Mouse (Mus musculus): ENCODE results near the gene Krt34. TPM values are rescaled to one million over a fixed set of nuclear protein-coding genes. Genes with fewer than 3 reads are reported as not detected.
A peak's percentile ranks its signal among the peaks of the same experiment; 100 is the strongest.

Gene Krt34
- total RNA-seq (2021): not detected
- long read RNA-seq, experiment 1: 0 reads
- long read RNA-seq, experiment 2: 0 reads

DNA sequence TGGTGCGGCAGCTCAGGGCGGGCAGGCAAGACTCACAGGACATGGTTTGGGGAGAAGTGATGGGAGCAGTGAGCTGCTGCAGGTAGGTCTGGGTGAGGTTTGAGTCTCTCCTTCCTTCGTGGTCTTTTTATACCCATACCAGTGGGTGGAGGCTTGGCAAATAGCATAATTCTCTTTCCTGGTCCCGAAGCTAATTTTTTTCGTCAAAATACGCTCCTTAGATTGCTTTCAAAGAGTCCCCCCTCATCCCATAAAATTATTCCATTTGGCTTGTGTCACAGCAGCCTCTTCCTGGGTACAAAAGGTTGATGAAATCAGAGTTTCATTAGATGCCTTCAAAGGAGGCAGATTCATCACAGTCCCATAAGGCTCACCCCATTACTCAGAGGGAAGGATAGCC lies at the start of gene Krt34:
TSS of gene Krt34 (minus strand) at position 101 of the 400 bp plus-strand sequence.
- intact Hi-C loops (cut with DNase I): no loop called here
- DNase-seq (ENCODE audit: low spot score in 2 of 2): no peak

DNA sequence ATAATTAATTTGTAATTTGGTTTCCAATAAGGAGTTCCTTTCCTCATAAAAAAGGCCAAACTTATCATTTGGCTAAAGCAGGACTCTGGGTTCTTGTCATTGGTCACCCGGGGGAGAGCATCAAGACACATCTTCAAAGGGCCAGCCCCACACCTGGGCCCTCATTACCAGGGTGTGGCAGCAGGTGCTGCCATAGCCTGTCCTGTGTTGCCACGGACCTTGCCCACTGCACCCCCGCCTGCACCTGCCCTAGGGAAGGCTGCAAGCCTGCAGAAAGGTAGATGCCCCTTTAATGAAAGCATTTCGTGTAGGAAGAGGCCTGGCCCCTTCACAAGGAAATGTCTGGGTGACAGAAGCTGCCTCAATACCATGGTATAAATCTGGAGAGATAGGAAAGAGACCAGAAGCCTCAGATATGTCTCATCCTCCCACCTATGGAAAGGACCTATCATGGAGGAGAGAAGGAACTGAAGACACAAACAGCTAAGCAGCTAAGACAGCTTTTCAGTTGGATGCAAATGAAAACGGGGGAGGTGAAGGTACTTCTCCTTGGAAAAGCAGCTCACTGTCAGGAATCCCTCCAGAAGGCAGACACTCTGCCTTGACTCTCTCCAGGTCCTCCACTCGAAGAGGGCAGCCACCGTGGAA lies 47.1 kb upstream of the Krt34 start:
- intact Hi-C loops (cut with DNase I): no loop called here
- DNase-seq (ENCODE audit: low spot score in 2 of 2): peak in 1 of 2 experiments; percentile 22

DNA sequence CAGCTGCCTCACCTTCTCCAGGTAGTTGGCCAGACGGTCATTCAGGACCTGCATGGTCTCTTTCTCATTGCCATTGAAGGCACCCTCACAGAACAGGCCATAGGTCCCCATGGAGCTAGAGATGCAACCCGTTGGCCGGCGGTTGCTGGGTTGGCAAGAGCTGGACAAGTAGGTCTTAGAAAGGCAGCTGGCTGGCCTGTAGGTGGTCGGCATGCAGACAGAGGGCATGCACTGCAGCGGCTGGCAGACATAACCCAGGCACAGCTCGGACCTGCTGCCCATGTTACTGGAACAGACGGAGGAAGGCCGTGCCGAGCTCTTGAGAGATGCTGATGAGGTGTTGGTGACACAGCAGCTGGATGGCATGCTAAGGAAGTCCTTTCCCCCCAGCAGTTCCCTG lies 46.5 kb upstream of the Krt34 start, which contains the start of gene Krt32:
TSS of gene Krt32 (minus strand) at position 366 of the 400 bp plus-strand sequence.
- no peak for DNase-seq (ENCODE audit: low spot score in 2 of 2)
- intact Hi-C loops (cut with DNase I): no loop called here

DNA sequence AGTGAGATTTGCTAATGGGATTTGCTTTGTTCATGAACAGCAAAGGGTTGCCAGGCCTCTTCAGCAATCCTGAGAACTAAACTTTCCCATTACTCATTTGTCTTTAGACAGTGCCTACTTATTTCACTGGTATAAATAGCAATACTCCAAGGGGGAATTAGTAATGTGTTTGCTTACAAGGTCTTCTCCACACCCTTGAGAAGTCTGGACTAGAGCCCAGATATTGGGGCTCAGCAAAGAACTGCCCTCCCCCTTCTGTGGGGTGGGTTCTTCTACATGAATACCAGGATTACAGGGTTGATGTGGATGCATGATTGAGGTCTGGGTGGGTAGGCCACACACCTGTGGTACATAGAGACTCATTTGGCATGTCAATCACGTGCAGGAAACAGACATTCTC lies 32.5 kb upstream of the Krt34 start:
- intact Hi-C loops (cut with DNase I): no loop called here
- no peak for DNase-seq (ENCODE audit: low spot score in 2 of 2)

DNA sequence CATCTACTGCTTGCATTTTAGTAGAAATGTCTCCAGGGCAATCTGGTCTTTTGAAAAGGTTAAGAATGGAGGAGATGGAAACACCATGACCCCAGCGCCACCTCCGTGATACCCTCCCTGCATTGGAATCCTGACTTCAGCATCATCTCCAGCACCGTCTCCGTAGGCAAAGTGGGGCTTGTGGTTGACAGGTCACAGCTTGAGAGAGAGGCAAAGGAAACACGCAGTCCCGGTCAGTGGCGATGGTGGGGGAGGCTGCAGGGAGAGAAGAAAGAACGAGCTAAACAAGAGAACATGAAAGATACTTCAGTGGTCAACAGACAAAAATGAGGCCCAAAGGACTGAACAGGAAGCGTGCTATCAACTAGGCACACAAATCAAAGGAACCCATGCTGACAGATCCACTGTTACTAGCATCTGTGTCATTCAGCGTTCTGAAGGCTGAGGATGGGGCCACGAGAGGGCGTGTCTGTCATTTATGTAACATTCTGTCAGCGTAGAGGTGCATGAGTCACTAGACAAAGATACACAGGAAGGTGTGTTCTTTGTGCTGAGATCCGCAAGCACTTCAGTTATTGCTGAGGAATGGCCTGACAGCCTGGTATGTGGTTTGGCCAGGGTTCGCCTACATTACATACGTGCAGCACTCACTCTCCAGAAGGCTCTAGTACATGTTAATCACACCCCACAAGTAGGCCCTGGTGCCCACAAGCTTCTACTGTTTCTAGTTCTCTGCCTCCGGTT lies 26.1 kb upstream of the Krt34 start:
- DNase-seq (ENCODE audit: low spot score in 2 of 2): no peak
- intact Hi-C loops (cut with DNase I): no loop called here

DNA sequence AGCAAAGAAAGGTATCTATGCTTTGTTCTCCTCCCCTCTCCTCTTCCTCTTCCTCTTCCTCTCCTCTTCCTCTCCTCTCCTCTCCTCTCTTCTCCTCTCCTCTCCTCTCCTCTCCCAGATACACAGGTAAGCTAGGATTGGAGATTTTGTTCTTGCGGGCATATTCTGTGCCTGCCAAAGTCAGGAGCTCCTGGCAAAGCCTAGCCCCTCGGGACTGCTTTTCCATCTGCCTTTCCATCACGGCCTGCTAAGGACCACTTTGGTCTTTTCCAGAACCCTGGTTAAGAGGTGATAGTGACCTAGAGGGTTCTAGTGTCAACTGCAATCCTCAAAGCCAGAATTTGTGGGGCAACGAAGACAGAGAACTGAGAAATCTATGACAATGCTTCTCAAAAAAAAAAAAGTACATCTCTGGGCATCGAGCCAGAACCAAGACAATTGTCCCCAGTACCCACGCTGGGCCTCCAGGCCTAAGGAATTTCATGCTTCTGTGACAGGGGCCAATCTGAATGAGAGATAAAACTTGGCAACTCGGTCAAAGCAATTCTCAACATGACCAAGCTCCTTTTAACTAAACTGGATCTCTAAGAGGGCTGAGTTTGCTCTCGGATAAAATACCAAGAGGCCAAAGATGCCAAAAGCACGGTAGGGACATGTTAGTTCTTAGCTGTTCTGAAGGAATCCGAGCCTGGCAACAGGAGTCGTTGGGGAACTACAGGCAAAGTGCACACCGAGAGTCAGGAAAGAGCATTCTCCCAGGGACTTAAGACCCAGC lies 25.1 kb upstream of the Krt34 start:
- intact Hi-C loops (cut with DNase I): no loop called here
- no peak for DNase-seq (ENCODE audit: low spot score in 2 of 2)

DNA sequence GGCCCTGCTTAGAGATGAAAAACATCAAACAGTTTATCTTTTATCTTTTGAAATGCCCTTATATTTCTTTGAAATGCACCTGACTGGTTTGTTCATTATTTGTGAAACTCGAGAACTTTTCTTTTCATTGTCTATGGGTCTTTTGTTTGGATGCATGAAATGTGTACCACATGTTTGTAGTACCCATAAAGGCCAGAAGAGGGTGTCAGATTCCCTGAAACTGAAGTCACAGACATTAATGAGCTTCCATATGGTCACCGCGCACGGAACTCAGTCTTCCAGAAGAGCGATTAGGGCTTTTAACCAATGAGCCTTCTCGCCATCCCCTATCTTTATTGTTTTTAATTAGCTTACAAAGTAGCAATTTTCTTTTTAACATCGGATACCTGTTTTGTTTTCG lies 17.5 kb upstream of the Krt34 start:
- intact Hi-C loops (cut with DNase I): no loop called here
- peak in 1 of 2 experiments; percentile 18 for DNase-seq (ENCODE audit: low spot score in 2 of 2)

DNA sequence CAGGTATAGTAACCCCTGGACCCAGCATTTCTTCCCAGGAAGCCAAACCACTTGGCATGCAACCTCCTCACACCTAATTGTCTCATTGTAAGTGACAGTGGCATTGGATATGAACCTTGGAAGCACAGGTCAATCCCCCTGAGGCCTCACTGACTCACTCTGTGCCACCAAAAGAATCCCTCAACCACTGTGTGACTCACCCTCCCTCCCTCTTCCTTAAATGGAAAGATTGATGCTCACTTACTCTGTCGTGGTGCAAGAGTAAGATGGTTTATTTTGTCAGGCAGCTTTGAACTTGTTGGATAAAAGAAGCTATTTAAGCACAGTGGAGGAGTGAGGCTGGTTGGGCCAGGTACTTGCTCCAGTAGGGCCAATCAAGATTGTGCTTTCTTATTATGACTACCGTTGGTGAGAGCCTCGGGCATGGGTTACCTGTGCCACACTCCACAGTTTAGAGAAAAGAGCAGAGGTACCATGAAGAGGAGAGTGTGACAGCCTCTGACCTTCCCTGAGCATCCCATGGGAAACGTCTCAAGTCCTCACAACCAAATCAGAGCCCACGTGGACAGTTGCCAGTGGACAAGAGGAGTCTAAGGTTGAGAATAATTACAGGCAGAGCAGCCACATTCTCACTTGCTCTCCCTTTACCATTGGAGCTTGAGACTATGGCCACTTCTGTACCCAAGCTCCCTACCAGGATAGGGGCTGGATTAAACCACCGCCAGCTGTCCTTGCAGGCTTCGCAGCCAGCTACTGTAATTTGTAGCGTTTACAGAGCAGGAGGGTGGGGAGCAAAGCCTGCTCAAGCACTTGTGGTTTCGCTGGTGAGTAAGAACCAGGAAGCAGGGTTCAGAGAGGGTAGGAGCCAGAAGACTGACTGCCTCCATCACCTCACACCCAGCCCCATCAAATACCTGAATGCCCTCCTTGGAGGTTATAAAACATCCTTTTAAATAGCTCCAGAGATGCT lies 14.6 kb upstream of the Krt34 start:
- intact Hi-C loops (cut with DNase I): no loop called here
- no peak for DNase-seq (ENCODE audit: low spot score in 2 of 2)

DNA sequence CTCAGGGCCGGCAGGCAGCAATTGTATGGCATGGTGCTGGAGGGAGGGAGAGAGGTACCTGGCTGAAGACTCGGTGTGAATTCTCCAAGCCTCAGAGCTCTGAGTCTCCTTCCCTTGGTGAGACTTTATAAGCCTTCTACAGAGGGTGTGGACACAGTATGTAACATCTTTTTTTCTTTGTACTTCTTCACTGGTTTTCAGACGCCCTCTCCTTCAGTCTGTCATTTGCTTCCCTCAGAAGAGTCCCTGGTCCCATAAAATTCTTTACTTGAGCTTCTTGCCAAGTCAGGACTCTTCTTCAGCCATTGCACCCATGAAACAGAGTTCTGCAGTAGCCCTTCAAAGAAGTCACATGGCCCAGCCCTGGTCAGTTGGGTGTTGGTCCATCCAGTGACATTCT lies 9.1 kb upstream of the Krt34 start, which contains the start of gene Krt31:
TSS of gene Krt31 (minus strand) at position 101 of the 400 bp plus-strand sequence.
- intact Hi-C loops (cut with DNase I): no loop called here
- no peak for DNase-seq (ENCODE audit: low spot score in 2 of 2)

DNA sequence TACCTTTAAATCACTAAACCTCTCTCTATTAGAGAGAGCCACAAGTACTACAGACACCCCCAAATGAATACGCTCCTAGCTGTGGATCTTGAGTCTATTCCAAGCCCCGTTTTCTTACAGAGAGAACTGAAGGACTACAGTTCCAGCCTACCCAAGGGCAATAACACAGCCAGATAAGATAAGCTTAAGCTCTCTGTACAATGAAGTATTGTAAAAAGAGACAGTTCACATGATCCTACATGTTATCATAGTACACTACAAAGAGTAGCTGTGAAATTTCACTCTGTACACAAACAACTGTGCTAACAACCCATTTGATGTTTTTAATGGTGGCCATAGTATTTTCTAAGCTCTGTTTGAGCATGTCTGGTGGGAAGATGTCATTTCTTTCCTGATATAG lies 5.8 kb upstream of the Krt34 start:
- intact Hi-C loops (cut with DNase I): no loop called here
- no peak for DNase-seq (ENCODE audit: low spot score in 2 of 2)

DNA sequence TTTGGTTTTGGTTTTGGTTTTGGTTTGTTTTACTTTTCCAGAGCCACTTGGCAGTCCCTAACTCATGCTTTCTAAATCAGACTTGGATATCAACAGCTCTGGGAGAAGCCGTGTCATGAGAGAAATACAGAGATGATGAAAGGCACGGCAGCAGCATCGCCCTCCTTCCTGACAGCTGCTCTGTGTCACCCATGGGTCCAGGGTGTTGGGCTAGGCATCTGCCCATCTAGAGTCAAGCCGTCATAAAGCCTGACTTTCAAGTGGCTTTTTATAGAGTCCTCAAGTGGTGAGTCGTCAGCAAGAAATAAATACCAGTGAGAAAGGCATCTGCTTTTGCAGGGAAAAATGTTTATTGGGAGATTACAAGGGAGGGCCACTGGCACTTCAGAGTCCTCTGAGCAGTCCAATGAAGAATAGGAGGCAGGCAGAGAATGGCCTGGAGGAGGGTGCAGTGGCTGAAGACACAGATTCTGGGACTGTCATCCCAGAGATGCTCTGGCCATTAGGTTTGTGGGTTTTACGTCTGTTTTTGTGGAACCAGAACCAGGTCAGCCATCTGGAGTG lies 5.0 kb upstream of the Krt34 start:
- peak; percentile 7 to 8 for DNase-seq (ENCODE audit: low spot score in 2 of 2)
- intact Hi-C loops (cut with DNase I): no loop called here

DNA sequence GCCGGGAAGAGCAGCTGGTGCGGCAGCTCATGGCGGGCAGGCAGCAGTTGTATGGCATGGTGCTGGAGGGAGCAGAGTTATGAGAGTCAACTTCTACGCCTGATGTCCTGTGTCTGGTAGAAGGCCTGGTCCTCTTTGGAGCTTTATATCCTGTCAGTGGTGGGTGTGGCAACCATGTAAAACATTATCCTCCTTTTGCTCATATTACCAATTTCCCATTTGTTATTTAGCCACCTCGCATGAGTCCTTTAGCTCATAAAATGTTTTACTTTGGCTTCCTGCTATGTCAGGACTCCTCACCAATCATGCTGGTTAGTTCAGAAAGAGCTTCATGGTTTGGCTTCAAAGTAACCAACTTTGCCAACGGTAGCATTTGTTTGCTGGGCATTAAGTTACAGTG lies 11.6 kb downstream of the Krt34 start, which contains the start of gene Krt33b:
TSS of gene Krt33b (minus strand) at position 101 of the 400 bp plus-strand sequence.
- intact Hi-C loops (cut with DNase I): no loop called here
- DNase-seq (ENCODE audit: low spot score in 2 of 2): no peak

DNA sequence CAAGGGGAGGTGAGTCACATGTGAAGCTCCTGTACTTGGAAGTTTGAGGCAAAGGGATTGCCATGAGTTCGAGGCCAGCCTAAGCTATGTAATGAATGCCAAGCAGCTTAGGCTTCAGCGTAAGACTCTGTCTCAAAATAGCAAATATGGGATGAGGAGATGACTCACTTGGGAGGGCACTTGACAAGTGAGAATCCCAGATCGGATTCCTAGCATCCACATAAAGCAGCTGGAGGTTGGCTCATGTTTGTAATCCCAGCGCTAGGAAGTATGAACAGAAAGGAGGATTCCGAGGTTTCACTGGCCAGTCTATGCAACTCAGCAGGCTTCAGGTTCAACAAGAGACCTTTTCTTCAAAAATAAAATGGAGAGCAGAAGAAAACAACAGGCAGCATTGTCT lies 19.9 kb downstream of the Krt34 start:
- peak in 1 of 2 experiments; percentile 37 for DNase-seq (ENCODE audit: low spot score in 2 of 2)
- intact Hi-C loops (cut with DNase I): no loop called here

DNA sequence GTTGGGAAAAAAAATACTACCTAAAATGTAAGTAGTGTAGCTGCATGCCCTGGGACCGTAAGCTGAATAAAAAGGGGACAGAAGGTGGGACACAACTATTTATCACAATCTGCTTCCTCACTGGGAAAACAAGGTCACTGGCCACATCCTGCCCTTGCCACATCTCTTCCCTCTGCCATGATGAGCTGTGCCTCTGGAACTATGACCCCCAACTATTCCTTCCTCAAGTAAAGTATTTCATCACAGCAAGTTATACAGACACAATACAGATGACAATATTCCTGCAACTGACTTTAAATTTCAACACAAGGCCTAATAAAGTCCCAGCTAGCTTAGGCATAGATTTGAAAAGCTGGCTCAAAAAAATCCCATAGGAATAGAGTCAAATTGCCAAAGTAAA lies 21.9 kb downstream of the Krt34 start:
- intact Hi-C loops (cut with DNase I): loop anchor here (10.0 kb wide), 1 partner anchor 265 kb away; no protein-coding TSS in a partner anchor

DNA sequence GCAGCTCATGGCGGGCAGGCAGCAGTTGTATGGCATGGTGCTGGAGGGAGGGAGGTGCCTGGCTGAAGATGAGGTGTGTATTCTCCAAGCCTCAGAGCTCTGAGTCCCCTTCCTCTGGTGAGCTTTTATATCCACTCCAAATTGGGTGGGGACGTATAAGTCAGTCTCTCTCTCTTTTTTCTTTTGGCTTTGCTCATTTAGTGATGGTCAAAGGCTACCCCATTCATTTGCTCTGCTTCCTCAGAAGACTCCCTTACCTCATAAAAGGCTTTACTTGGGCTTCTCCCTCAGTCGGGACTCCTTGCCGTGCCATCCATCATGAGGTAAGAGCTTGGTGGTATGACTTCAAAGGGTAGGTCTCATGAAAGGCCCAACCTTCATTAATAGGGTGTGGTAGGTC lies 25.2 kb downstream of the Krt34 start, which contains the start of gene Krt33a:
TSS of gene Krt33a (minus strand) at position 101 of the 400 bp plus-strand sequence.
- DNase-seq (ENCODE audit: low spot score in 2 of 2): no peak
- intact Hi-C loops (cut with DNase I): loop anchor here (10.0 kb wide), 1 partner anchor 269 kb away; no protein-coding TSS in a partner anchor

More for the DNA sequence above, 21.9 kb downstream of the Krt34 start:
- no peak for DNase-seq (ENCODE audit: low spot score in 2 of 2)

DNA sequence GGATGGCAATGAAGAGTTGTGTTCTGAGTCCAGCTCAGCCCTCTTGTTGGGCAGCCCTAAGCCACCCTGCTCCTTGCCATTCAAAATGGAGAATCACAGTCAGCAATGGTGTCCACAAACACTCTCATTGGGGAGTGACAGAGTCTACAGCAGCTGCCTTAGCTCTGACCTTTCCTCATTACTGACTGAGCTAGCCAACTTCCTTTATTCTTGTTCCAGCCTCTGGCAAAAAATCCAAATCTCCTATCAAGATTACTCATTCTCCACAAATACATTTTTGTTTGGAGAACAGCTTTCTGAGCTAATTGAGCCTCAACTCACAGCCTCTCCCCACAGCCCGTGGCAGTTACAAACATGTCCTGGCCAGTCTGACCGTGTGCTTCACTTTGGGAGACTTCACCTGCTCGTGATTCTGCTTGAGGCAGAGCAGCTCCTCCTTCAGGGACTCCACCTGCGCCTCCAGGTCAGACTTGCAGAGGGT lies 27.6 kb downstream of the Krt34 start:
- no peak for DNase-seq (ENCODE audit: low spot score in 2 of 2)
- intact Hi-C loops (cut with DNase I): loop anchor here (10.0 kb wide), 1 partner anchor 271 kb away; no protein-coding TSS in a partner anchor

DNA sequence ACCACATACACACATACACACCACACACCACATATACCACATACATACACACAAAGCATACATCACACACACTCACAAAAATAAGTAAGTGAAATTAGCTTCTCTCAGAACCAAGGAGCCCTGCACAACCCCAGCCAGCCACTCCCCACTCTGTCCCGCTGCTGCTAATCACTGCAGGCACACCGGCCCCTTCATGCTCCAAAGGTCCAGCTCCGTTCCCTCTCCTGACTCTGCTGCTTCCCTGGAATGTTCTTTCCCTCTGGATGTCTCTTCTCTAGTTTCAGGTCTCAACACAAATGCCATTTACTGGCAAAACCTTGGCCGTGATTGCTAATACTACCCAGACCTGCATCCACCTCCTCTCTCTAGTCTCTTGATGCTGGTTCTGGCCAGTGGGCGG lies 30.7 kb downstream of the Krt34 start:
- intact Hi-C loops (cut with DNase I): loop anchor here (10.0 kb wide), 1 partner anchor 274 kb away; no protein-coding TSS in a partner anchor
- no peak for DNase-seq (ENCODE audit: low spot score in 2 of 2)

DNA sequence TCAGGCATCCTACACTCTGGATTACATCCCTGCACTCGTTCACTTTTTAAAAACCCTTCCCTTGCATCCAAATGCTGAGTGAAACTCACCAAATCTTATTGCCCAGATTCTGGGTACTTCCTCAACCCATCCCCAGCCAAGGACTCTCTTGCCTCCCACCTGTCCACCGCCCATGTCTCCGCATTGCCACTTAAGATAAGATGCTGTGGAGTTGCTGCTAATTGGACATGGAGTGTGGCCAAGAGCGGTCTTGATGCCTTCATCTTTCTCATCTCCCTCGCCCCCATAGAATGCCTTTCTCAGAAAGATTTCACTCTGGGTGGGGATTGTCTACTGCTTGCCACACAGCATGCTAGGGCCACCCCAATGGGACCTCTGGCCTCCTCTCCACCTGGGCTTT lies 33.0 kb downstream of the Krt34 start:
- intact Hi-C loops (cut with DNase I): no loop called here
- DNase-seq (ENCODE audit: low spot score in 2 of 2): no peak
